Mouse (Mus musculus) lung, adult 2 months (tissue): ENCODE data around the gene Kpna3. TPM values are rescaled to one million over a fixed set of nuclear protein-coding genes. Genes with fewer than 3 reads are reported as not detected.
"Not testable (repeated sequence)": the region's sequence is repeated elsewhere in the genome, so short reads cannot be mapped to it uniquely, and the experiment has no call there.

Experiments used
- DNase-seq: peaks from one replicate; pipeline ENCODE4 v3.0.0; 2022
- H3K4me1 ChIP-seq: fragments of 200-500 bp; 2 replicates; pipeline ENCODE4 v1.6.1; 2011; ENCODE audit warnings: low read length; ENCODE audit not compliant: control insufficient read depth, insufficient read depth
- H3K4me3 ChIP-seq: fragments of 200-500 bp; replicated peaks from 2 replicates; pipeline ENCODE3; 2011; ENCODE audit warnings: low read depth, mild to moderate bottlenecking, control low read depth, low read length; ENCODE audit errors: extremely low read depth
- CTCF ChIP-seq: fragments of 200-500 bp; IDR thresholded peaks from 2 replicates; pipeline ENCODE4 v1.5.1; 2011; ENCODE audit warnings: mild to moderate bottlenecking, low read length, control low read depth; ENCODE audit not compliant: insufficient read depth
- POLR2A ChIP-seq: fragments of 200-500 bp; IDR thresholded peaks from 2 replicates; pipeline ENCODE4 v1.6.1; 2011; ENCODE audit warnings: low read depth, mild to moderate bottlenecking, control low read depth, low read length, borderline replicate concordance; ENCODE audit errors: extremely low read depth
- WGBS: fragments of 180-500 bp; shearing (Covaris S2); methylation state at CpG from one replicate; pipeline ENCODE4 v1.1.7; 2018; 5-methylcytosine and 5-hydroxymethylcytosine counted together
- polyA plus RNA-seq: library from polyadenylated mRNA; depleted of rRNA; stranded (reverse); fragments of >200 nt; gene quantifications from 2 replicates; pipeline ENCODE4 v1.2.3, GENCODE M21; 2012; rRNA removed

The Kpna3 gene
- polyA plus RNA-seq, 1 experiment: 6.3 TPM

DNA sequence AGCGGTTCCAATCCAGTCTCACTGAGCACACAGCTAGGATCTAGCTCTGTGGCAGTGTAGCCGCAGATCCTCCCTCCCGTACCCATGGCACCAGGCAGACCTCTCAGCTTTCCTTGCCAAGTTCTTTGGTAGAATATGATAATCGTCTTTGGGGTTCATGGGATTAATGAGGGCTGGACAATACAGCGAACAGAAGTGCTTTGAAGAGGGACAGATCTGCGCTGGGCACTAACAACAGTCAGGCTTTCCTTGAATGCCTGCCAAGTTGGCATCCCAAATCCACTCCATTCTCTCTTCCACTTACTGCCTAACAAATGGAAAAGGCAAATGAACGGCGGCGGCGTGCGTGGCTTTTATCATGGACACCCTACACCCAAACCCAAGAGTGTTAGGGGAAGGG is 109.1 kb downstream of the Kpna3 start:
- TF ChIP-seq POLR2A (no peak), CTCF (no peak)
- DNase-seq: no peak
- WGBS: 79% methylated on average over 11 of the region's 11 CpGs
- Histone ChIP-seq H3K4me1 (peaks cover 3% of the 10 kb centered on the region; the same call in 1 of the 2 replicates), H3K4me3 (no peak overlapping the region)

GRCm38 (mm10) chr14:61327618-61328450 is 111.8 kb downstream of the Kpna3 start:
- 29% methylated on average over 19 of the region's 19 CpGs for WGBS
- Histone ChIP-seq H3K4me1 (peaks cover 3% of the 10 kb centered on the region; the same call in 1 of the 2 replicates), H3K4me3 (no peak overlapping the region)
- DNase-seq: peak; percentile 17
- TF ChIP-seq CTCF (no peak), POLR2A (no peak)

GRCm38 (mm10) chr14:61327007-61327406 is 112.7 kb downstream of the Kpna3 start:
- not testable (repeated sequence) for H3K4me3 ChIP-seq, DNase-seq, H3K4me1 ChIP-seq
- WGBS: 31% methylated on average over 6 of the region's 6 CpGs

- TF ChIP-seq CTCF (no peak), POLR2A (no peak)
- no peak overlapping the region for H3K4me3 ChIP-seq
- WGBS: 97% methylated on average over 1 of the region's 1 CpGs
- H3K4me1 ChIP-seq: no peaks in the 10 kb centered on the region
- DNase-seq: no peak
Measured at GRCm38 (mm10) chr14:61322740-61323139, 116.9 kb downstream of the Kpna3 start.

DNA sequence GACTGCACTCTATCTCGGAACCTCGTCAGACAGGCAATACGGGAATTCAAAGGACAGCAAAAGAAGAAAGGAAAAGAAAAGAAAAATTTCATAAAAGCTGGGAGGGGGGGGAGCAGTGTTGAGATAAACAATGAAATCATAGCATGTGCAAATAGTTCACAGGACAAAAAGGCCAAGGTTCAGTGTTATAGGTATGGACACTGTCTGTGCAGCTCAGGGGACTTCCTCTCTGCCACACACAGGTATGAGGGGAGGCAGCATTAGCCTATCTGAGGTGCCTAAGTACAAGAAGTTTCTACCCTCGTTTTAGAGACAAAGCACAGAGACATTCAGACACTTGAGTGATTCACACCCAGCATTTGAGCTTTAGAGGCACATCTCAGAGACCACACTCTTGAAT is 118.5 kb downstream of the Kpna3 start:
- 83% methylated on average over 4 of the region's 4 CpGs for WGBS
- Histone ChIP-seq H3K4me3 (no peak overlapping the region), H3K4me1 (no peaks in the 10 kb centered on the region)
- no peak for DNase-seq
- TF ChIP-seq POLR2A (no peak), CTCF (no peak)

DNA sequence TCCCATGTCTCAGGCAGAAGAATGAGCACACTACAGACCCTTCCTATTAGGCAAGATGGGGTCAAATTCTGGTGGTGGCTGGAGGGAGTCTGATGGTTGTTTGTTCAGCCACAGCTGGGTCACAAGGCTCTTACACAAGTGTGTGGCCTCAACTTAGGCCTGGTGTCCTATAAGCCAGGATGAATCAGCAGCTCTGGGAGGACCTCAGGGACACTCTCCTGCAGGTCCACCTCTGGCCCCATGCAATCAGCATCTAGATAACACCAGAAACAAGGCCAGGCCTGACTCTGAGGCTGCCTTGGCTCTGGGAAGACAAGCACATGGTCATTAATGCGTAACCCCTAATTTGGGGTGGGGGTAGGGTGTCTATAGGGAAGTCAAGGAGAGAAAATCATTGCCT is 118.9 kb downstream of the Kpna3 start:
- WGBS: 97% methylated on average over 1 of the region's 1 CpGs
- no peak for TF ChIP-seq CTCF
- TF ChIP-seq POLR2A: no peak
- DNase-seq: no peak
- H3K4me3 ChIP-seq: no peak overlapping the region
- no peaks in the 10 kb centered on the region for H3K4me1 ChIP-seq

DNA sequence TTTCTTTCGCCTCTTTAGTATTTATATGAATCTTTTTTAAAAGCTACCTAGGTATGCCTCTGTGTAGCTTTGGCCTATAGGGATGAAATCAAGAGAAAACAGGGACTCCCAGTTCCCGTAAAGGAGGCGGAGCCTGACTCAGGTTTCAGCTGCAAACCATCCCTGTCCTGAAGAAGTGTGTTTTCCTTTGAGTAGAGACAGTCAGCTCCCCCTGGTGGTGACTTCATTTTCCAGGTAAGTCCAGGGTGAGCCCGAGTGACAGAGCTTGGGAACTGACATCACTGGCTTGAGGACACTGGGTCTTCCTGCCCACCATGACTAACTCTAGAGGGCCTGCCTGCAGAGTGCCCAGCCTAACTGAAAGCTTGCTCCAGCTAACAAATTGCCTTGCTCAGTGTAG is 122.8 kb downstream of the Kpna3 start:
- WGBS: 32% methylated on average over 4 of the region's 4 CpGs
- peak; percentile 40 for DNase-seq

More for the DNA sequence above, 122.8 kb downstream of the Kpna3 start:
- H3K4me1 ChIP-seq: no peaks in the 10 kb centered on the region
- no peak for TF ChIP-seq POLR2A
- TF ChIP-seq CTCF: peak; percentile 50
- H3K4me3 ChIP-seq: no peak overlapping the region

Other genes starting within 250 kb of the Kpna3 start
- gene Sgcg, start 181.4 kb downstream of the Kpna3 start, polyA plus RNA-seq: 1.8 and 5.6 TPM in 2 replicates
- gene Arl11, start 130.1 kb downstream of the Kpna3 start, polyA plus RNA-seq: 5.6 and 10.4 TPM in 2 replicates
- gene Ebpl, start 79.4 kb downstream of the Kpna3 start, polyA plus RNA-seq: 1.3 and 1.7 TPM in 2 replicates
- gene Spryd7, start 117.0 kb upstream of the Kpna3 start, polyA plus RNA-seq: 7.8 and 11.8 TPM in 2 replicates
- 2.5 and 4.7 TPM in 2 replicates for gene Trim13, start 158.4 kb upstream of the Kpna3 start, polyA plus RNA-seq
- 3.0 and 4.9 TPM in 2 replicates for gene Kcnrg, start 167.6 kb upstream of the Kpna3 start, polyA plus RNA-seq